Mouse (Mus musculus): ENCODE results near the gene Eif4e2.

- TF ChIP-seq POLR2A (IDR thresholded peaks at IDR 0.05; ENCODE audit: borderline replicate concordance, extremely low read depth, low read depth, low read length): no peak
- no peak for TF ChIP-seq CTCF (IDR thresholded peaks at IDR 0.05; ENCODE audit: insufficient read depth, low read length)
Measured at GRCm38 (mm10) chr1:87259316-87259715, 45.6 kb downstream of the Eif4e2 start.
